Mouse (Mus musculus) CH12.LX (cell line): ENCODE results near the gene Lmo7.

Experiments
- BHLHE40 ChIP-seq: IDR thresholded peaks from 2 replicates; pipeline ENCODE4 v1.6.1; 2011; ENCODE audit warnings: mild to moderate bottlenecking, low read depth, low read length, improper control_type of control experiment
- CHD2 ChIP-seq: IDR thresholded peaks from 2 replicates; pipeline ENCODE4 v1.6.1; 2011; ENCODE audit warnings: low read length, improper control_type of control experiment
- CTCF ChIP-seq, 2 experiments: IDR thresholded peaks in 1 of 2; conservative IDR thresholded peaks in 1 of 2; 2 replicates each; pipeline ENCODE4 v1.5.1; 2011 to 2012; ENCODE audit warnings: low read depth in 2 of 2, low read length in 2 of 2, improper control_type of control experiment in 1 of 2, inconsistent platforms in 1 of 2, mild to moderate bottlenecking in 1 of 2, moderate library complexity in 1 of 2
- EP300 ChIP-seq: IDR thresholded peaks from 2 replicates; pipeline ENCODE4 v1.6.1; 2011; ENCODE audit warnings: low read length, improper control_type of control experiment
- ETS1 ChIP-seq: conservative IDR thresholded peaks from 2 replicates; pipeline ENCODE4 v1.6.1; 2012; ENCODE audit warnings: low read depth, mild to moderate bottlenecking, inconsistent platforms, low read length, improper control_type of control experiment, moderate library complexity
- JUND ChIP-seq: conservative IDR thresholded peaks from 2 replicates; pipeline ENCODE4 v1.6.1; 2011; ENCODE audit warnings: low read depth, low read length, improper control_type of control experiment
- MAFK ChIP-seq: IDR thresholded peaks from 2 replicates; pipeline ENCODE4 v1.6.1; 2011; ENCODE audit warnings: low read length, improper control_type of control experiment; ENCODE audit not compliant: insufficient replicate concordance
- MAX ChIP-seq: IDR thresholded peaks from 2 replicates; pipeline ENCODE4 v1.6.1; 2011; ENCODE audit warnings: low read length, improper control_type of control experiment
- NELFE ChIP-seq: IDR thresholded peaks from 2 replicates; pipeline ENCODE4 v1.6.1; 2011; ENCODE audit warnings: low read depth, low read length, improper control_type of control experiment
- POLR2A ChIP-seq: IDR thresholded peaks from 2 replicates; pipeline ENCODE4 v1.6.1; 2011; ENCODE audit warnings: low read depth, mild to moderate bottlenecking, improper control_type of control experiment, low read length
- SIN3A ChIP-seq: IDR thresholded peaks from 2 replicates; pipeline ENCODE4 v1.6.1; 2012; ENCODE audit warnings: low read length, improper control_type of control experiment, inconsistent platforms
- UBTF ChIP-seq: IDR thresholded peaks from 2 replicates; pipeline ENCODE4 v1.6.1; 2012; ENCODE audit warnings: low read depth, mild to moderate bottlenecking, inconsistent platforms, low read length, improper control_type of control experiment, moderate library complexity
- USF1 ChIP-seq: IDR thresholded peaks from 2 replicates; pipeline ENCODE4 v1.6.1; 2014; ENCODE audit warnings: low read depth, mild to moderate bottlenecking, inconsistent platforms, low read length, improper control_type of control experiment
- ZNF384 ChIP-seq: IDR thresholded peaks from 2 replicates; pipeline ENCODE4 v1.6.1; 2012; ENCODE audit warnings: low read depth, low read length, improper control_type of control experiment, inconsistent platforms

DNA sequence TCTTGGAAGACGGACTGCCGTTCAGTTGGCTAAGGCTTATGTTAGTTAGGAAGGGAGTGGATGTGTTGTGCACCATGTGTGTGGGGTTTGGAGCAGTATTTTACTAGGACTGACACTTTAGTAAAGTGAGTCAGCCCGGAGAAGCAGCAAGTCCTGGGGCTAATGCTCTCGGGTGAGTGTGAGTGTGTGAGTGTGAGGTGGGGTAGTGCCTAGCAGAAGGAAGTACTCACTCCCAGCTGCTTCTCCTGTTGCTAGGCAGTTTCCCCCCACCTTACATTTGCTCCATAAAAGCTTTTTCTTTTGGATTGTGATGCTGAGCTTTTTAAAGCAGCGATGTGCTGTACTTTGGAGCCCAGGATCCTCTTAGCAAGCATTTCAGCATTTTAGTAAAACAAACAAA lies 99.9 kb downstream of the Lmo7 start:
- no peak for TF ChIP-seq POLR2A
- no peak for TF ChIP-seq MAX
- no peak for TF ChIP-seq CTCF (conservative IDR thresholded peaks at IDR 0.05 in 1 of 2, IDR thresholded peaks at IDR 0.05 in 1 of 2; ENCODE audit: low read depth in 2 of 2, low read length in 2 of 2)
- TF ChIP-seq ETS1: no peak
- TF ChIP-seq USF1: no peak
- no peak for TF ChIP-seq UBTF
- no peak for TF ChIP-seq JUND
- TF ChIP-seq MAFK: no peak
- no peak for TF ChIP-seq SIN3A
- TF ChIP-seq BHLHE40: no peak
- no peak for TF ChIP-seq CHD2
- TF ChIP-seq EP300: no peak
- TF ChIP-seq NELFE: no peak
- no peak for TF ChIP-seq ZNF384
